Mouse (Mus musculus) megakaryocyte, embryonic 14.5 days (primary cell): ENCODE results near the gene Apmap.

Experiments used
- FLI1 ChIP-seq: IDR thresholded peaks from 2 replicates; pipeline ENCODE4 v1.6.1; 2012; ENCODE audit warnings: low read length, inconsistent platforms, mixed read lengths
- GATA1 ChIP-seq: IDR thresholded peaks from 3 replicates; pipeline ENCODE4 v1.6.1; 2012; ENCODE audit warnings: mixed read lengths, low read length, inconsistent platforms, borderline replicate concordance

- TF ChIP-seq GATA1 (no peak), FLI1 (no peak)
Observed at GRCm38 (mm10) chr2:150655290-150655689, 46.9 kb upstream of the Apmap start.
